Mouse (Mus musculus) G1E (cell line): Measurements from ENCODE around the gene Fbxo2.

ENCODE experiments used
- CTCF ChIP-seq: IDR thresholded peaks from 2 replicates; pipeline ENCODE4 v1.5.1; 2012; ENCODE audit warnings: low read depth, low read length, inconsistent platforms, mixed read lengths
- GATA1 ChIP-seq: IDR thresholded peaks from 2 replicates; pipeline ENCODE4 v1.6.1; 2012; ENCODE audit warnings: borderline replicate concordance, low read length, inconsistent platforms, mixed read lengths
- GATA2 ChIP-seq: IDR thresholded peaks from 2 replicates; pipeline ENCODE4 v1.6.1; 2012; ENCODE audit warnings: low read depth, low read length, inconsistent platforms, borderline replicate concordance
- POLR2AphosphoS5 ChIP-seq: IDR thresholded peaks from 2 replicates; pipeline ENCODE4 v1.6.1; 2012; ENCODE audit warnings: low read depth, low read length, inconsistent platforms; ENCODE audit not compliant: insufficient replicate concordance
- TAL1 ChIP-seq: conservative IDR thresholded peaks from 2 replicates; pipeline ENCODE4 v1.6.1; 2012; ENCODE audit warnings: low read depth, low read length, inconsistent platforms, mixed read lengths

- TF ChIP-seq CTCF (no peak), TAL1 (no peak), GATA2 (no peak), GATA1 (no peak), POLR2AphosphoS5 (no peak)
These were observed 44.4 kb downstream of the Fbxo2 start for GRCm38 (mm10) chr4:148204873-148205232.
